9 mouse cellular contexts compared by ENCODE assay signal in the genomic region with DNA sequence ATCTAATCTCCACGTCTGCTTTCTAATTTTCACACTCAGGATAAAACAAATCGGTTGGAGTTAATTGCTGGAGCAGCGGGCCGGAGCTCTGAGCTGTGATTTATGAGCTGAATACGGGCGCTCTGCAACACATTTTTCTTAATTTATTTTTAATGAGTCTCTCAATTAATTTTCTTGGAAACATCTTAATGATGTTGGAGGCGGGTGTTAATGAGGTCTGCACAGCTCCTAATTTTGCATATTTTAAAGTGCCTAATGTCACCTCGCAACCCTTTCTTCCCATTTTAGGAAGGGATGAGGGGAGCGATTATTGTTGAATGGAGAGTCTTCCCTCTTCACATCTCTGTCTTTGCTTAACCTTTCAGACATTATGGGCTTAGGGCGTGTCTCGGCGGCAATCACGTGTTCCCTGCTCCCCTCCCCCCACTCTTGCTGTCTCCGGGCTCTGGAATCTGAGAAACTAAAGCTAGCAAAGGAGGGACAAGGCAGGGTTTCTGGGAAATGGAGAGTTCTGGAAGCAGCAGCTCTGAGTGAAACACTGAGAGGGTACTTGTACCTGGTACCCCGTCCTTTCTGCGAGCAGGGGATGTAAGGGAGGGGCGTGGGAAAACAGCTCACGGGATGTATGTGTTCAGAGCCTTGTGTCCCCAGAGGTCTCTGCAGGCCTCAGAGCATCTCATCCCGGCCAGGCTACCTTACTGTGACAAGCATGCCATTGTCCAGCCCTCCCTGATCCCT. TPM values are rescaled to one million over a fixed set of nuclear protein-coding genes. Genes with fewer than 3 reads are reported as not detected.
DNase-seq lines count a peak whose midpoint lies in the region; ATAC-seq and TF ChIP-seq lines count a peak whose summit lies in the region.
"Had no signal": no experiment of that assay in that cellular context is flagged by ENCODE, and none has a peak within 500 bp of the region (broad histone marks: within the 10 kb centered on the region; RNA-seq: fewer than 3 reads in every experiment).

No protein-coding gene starts in this region.

- H3K27me3 ChIP-seq in embryonic facial prominence, embryonic 10.5 days (replicated peaks; ENCODE audit: low read depth, poor library complexity, severe bottlenecking): no peaks in the 10 kb centered on the region
- H3K27me3 ChIP-seq in heart, embryonic 15.5 days: no peaks in the 10 kb centered on the region
- no peaks in the 10 kb centered on the region for H3K27me3 ChIP-seq in limb, embryonic 11.5 days (ENCODE audit: control insufficient read depth, insufficient read depth, low read length)

- H3K9me3 ChIP-seq in embryonic facial prominence, embryonic 10.5 days: no peaks in the 10 kb centered on the region
- no peaks in the 10 kb centered on the region for H3K9me3 ChIP-seq in heart, embryonic 15.5 days (replicated peaks)
- H3K9me3 ChIP-seq in limb, embryonic 11.5 days (ENCODE audit: control insufficient read depth, low read length): no peaks in the 10 kb centered on the region

- no peaks in the 10 kb centered on the region for H3K36me3 ChIP-seq in embryonic facial prominence, embryonic 10.5 days (replicated peaks)
- no peaks in the 10 kb centered on the region for H3K36me3 ChIP-seq in heart, embryonic 15.5 days
- H3K36me3 ChIP-seq in limb, embryonic 11.5 days (ENCODE audit: control insufficient read depth, insufficient read depth, low read length): no peaks in the 10 kb centered on the region

- H3K4me1 ChIP-seq in embryonic facial prominence, embryonic 10.5 days: peaks cover 8% of the 10 kb centered on the region
- no peaks in the 10 kb centered on the region for H3K4me1 ChIP-seq in heart, embryonic 15.5 days (replicated peaks)
- 0 out of 2 replicates have a peak, but pooled peaks cover 4% of the 10 kb centered on the region for H3K4me1 ChIP-seq in limb, embryonic 11.5 days (ENCODE audit: control insufficient read depth, insufficient read depth, low read length)
- H3K4me1 ChIP-seq in olfactory bulb, adult 2 months (ENCODE audit: control insufficient read depth, insufficient read depth, low read length): peaks cover 5% of the 10 kb centered on the region

- no peak for TF ChIP-seq POLR2A in olfactory bulb, adult 2 months (IDR thresholded peaks at IDR 0.05; ENCODE audit: insufficient read depth, low read depth, low read length)

- TF ChIP-seq CTCF in olfactory bulb, adult 2 months (IDR thresholded peaks at IDR 0.05; ENCODE audit: insufficient read depth, low read depth, low read length): no peak

- WGBS in embryonic facial prominence, embryonic 10.5 days: 51% methylated on average over 19 of the region's 19 CpGs
- WGBS in heart, embryonic 15.5 days: 47% methylated on average over 19 of the region's 19 CpGs
- WGBS in limb, embryonic 11.5 days: 32% methylated on average over 19 of the region's 19 CpGs
- 14% methylated on average over 19 of the region's 19 CpGs for WGBS in olfactory bulb, adult 2 months

- H3K4me2 ChIP-seq in heart, embryonic 15.5 days: peak overlapping the region; percentile 43
- peak overlapping the region; percentile 30 for H3K4me2 ChIP-seq in limb, embryonic 11.5 days (ENCODE audit: low read depth, severe bottlenecking)

- peak overlapping the region; percentile 3; the same call in 1 of the 2 replicates for H3K4me3 ChIP-seq in embryonic facial prominence, embryonic 10.5 days
- peak overlapping the region; percentile 19 for H3K4me3 ChIP-seq in heart, embryonic 15.5 days
- H3K4me3 ChIP-seq in limb, embryonic 11.5 days (ENCODE audit: low read depth, low read length): 0 out of 2 replicates have a peak overlapping the region, but pooled peaks have one; percentile 2
- peak overlapping the region; percentile 30 for H3K4me3 ChIP-seq in olfactory bulb, adult 2 months (ENCODE audit: insufficient read depth, low read depth, low read length)

- peak overlapping the region; percentile 80 for H3K27ac ChIP-seq in embryonic facial prominence, embryonic 10.5 days (replicated peaks)
- H3K27ac ChIP-seq in heart, embryonic 15.5 days: no peak overlapping the region
- no peak overlapping the region for H3K27ac ChIP-seq in limb, embryonic 11.5 days (replicated peaks; ENCODE audit: low read depth, low read length)
- no peak overlapping the region for H3K27ac ChIP-seq in olfactory bulb, adult 2 months (ENCODE audit: insufficient read depth, low read depth, low read length)

- DNase-seq in layer of hippocampus, adult 9-11 months: peak; percentile 16
- no peak for DNase-seq in layer of hippocampus, postnatal 36 days
- DNase-seq in embryonic facial prominence, embryonic 10.5 days (ENCODE audit: low spot score): peak; percentile 58
- peak; percentile 72 for DNase-seq in limb, embryonic 11.5 days (ENCODE audit: low spot score)
- no peak for DNase-seq in thymus, postnatal 25 days

- H3K9ac ChIP-seq in heart, embryonic 15.5 days: no peak overlapping the region
- peak overlapping the region; percentile 9; the same call in 1 of the 2 replicates for H3K9ac ChIP-seq in limb, embryonic 11.5 days (ENCODE audit: low read length)

- ATAC-seq in heart, embryonic 15.5 days (replicated peaks; ENCODE audit: insufficient number of reproducible peaks, insufficient read depth, low FRiP score, low read depth): no peak
- ATAC-seq in limb, embryonic 11.5 days (ENCODE audit: insufficient number of reproducible peaks, low FRiP score, low TSS enrichment, low read depth): no peak
- ATAC-seq in megakaryocyte, adult 5-6 weeks (ENCODE audit: poor library complexity, severe bottlenecking): no peak

RNA-seq across cellular contexts. Expression of a gene that starts 56.8 kb away (rescaled TPM):
- total RNA-seq in layer of hippocampus, postnatal 36 days (2021): under 1 TPM in 1 of 2 experiments, not detected in 1; 0.10 TPM
- polyA plus RNA-seq in embryonic facial prominence, embryonic 10.5 days (2016; fragmentation: Nextera tagmentation; extraction: Ambion mirVana): 0.16 and 0.19 TPM in 2 replicates
- 0.10 and 0.11 TPM in 2 replicates for polyA plus RNA-seq in heart, embryonic 15.5 days (2015; fragmentation: Nextera tagmentation; extraction: Ambion mirVana)
- polyA plus RNA-seq in limb, embryonic 11.5 days (2014; fragmentation: Nextera tagmentation; extraction: Ambion mirVana): 0.12 and 0.16 TPM in 2 replicates
- polyA plus RNA-seq in olfactory bulb, adult 2 months (2012; ENCODE audit: insufficient read depth, insufficient read length, low replicate concordance, missing spikeins): not detected in 2 replicates
- not detected in 2 replicates for total RNA-seq in megakaryocyte, adult 5-6 weeks (2015)
- total RNA-seq in megakaryocyte, adult 5-6 weeks (2017): not detected in 2 replicates
- total RNA-seq: adrenal gland, postnatal 36 days had no signal

Comparison
In these comparisons a context has a peak if more than half of its experiments do, and no peak if none do; other contexts are left out.
1. DNase-seq: peak in layer of hippocampus, adult 9-11 months (single experiment), embryonic facial prominence, embryonic 10.5 days (single experiment) and limb, embryonic 11.5 days (single experiment); none in layer of hippocampus, postnatal 36 days (0 of 2) and thymus, postnatal 25 days (single experiment).
2. Peak in every context shown above with its lines, with median percentiles within 50 percentile points of each other: H3K4me3 ChIP-seq.